In genomic region chr8:3394600-3394999, GRCm38 (mm10) we compare ENCODE assay signal across 8 mouse cellular contexts. TPM values are rescaled to one million over a fixed set of nuclear protein-coding genes. Genes with fewer than 3 reads are reported as not detected.
A peak's percentile ranks its signal among the peaks of the same experiment; 100 is the strongest.
DNase-seq lines count a peak whose midpoint lies in the region; ATAC-seq and TF ChIP-seq lines count a peak whose summit lies in the region.

No protein-coding gene starts in this region.

- peak overlapping the region; percentile 29 for H3K4me2 ChIP-seq in neural tube, embryonic 11.5 days (ENCODE audit: low read depth)
- peak overlapping the region; percentile 13 for H3K4me2 ChIP-seq in forebrain, postnatal 0 days (ENCODE audit: low read depth)

- no peak overlapping the region for H3K27ac ChIP-seq in neural tube, embryonic 11.5 days (ENCODE audit: low read depth, low read length)
- H3K27ac ChIP-seq in forebrain, postnatal 0 days (ENCODE audit: low read depth, low read length): no peak overlapping the region

- H3K9ac ChIP-seq in neural tube, embryonic 11.5 days (ENCODE audit: low read length): no peak overlapping the region; the same call in none of the 2 replicates
- no peak overlapping the region for H3K9ac ChIP-seq in forebrain, postnatal 0 days

- peak; percentile 21 for DNase-seq in neural tube, embryonic 11.5 days (ENCODE audit: low spot score)
- DNase-seq in neural tube, embryonic 10.5 days (ENCODE audit: extremely low spot score, low spot score): no peak
- DNase-seq in forebrain, postnatal 0 days: peak; percentile 38
- peak; percentile 56 to 67 for DNase-seq in kidney, postnatal 36 days
- DNase-seq in testis, postnatal 14 days (ENCODE audit: low spot score): peak; percentile 79
- DNase-seq in thymus, postnatal 0 days (ENCODE audit: low spot score): no peak
- DNase-seq in heart, postnatal 4 days: no peak
- DNase-seq in urinary bladder, postnatal 25 days (ENCODE audit: low spot score): no peak

- peaks cover 13% of the 10 kb centered on the region for H3K4me1 ChIP-seq in neural tube, embryonic 11.5 days (ENCODE audit: control insufficient read depth, insufficient read depth, low read length)
- H3K4me1 ChIP-seq in forebrain, postnatal 0 days (ENCODE audit: insufficient read depth): peaks cover 15% of the 10 kb centered on the region; the same call in 1 of the 2 replicates

- H3K27me3 ChIP-seq in neural tube, embryonic 11.5 days (ENCODE audit: control insufficient read depth, insufficient read depth, low read length): no peaks in the 10 kb centered on the region
- H3K27me3 ChIP-seq in forebrain, postnatal 0 days (ENCODE audit: insufficient read depth, low read length): no peaks in the 10 kb centered on the region

- 0 out of 2 replicates have a peak, but pooled peaks have one; percentile 20 for ATAC-seq in neural tube, embryonic 11.5 days (ENCODE audit: insufficient read depth, low FRiP score, low TSS enrichment)
- no peak for ATAC-seq in forebrain, postnatal 0 days

- H3K4me3 ChIP-seq in neural tube, embryonic 11.5 days (ENCODE audit: low read depth, low read length): peak overlapping the region; percentile 2; the same call in 1 of the 2 replicates
- no peak overlapping the region for H3K4me3 ChIP-seq in forebrain, postnatal 0 days (ENCODE audit: low read depth, low read length)

- TF ChIP-seq CTCF in forebrain, postnatal 0 days (IDR thresholded peaks at IDR 0.05; ENCODE audit: low read depth): no peak

- H3K36me3 ChIP-seq in neural tube, embryonic 11.5 days (ENCODE audit: control insufficient read depth, insufficient read depth, low read length): no peaks in the 10 kb centered on the region
- H3K36me3 ChIP-seq in forebrain, postnatal 0 days (ENCODE audit: insufficient read depth): peaks cover 2% of the 10 kb centered on the region; the same call in 1 of the 2 replicates

- 8% methylated on average over 6 of the region's 6 CpGs for WGBS in neural tube, embryonic 11.5 days
- 8% methylated on average over 6 of the region's 6 CpGs for WGBS in forebrain, postnatal 0 days

- no peaks in the 10 kb centered on the region for H3K9me3 ChIP-seq in neural tube, embryonic 11.5 days (ENCODE audit: control insufficient read depth, low read length)
- no peaks in the 10 kb centered on the region for H3K9me3 ChIP-seq in forebrain, postnatal 0 days (ENCODE audit: low read length)

RNA-seq across cellular contexts. Expression of gene Arhgef18, which starts 1.8 kb away (rescaled TPM):
- polyA plus RNA-seq in neural tube, embryonic 11.5 days (2014; fragmentation: Nextera tagmentation; extraction: Ambion mirVana): 9.0 and 10.8 TPM in 2 replicates
- 39.4 and 41.6 TPM in 2 replicates for total RNA-seq in forebrain, postnatal 0 days (2014; rRNA removed)
- 4.5 and 6.8 TPM in 2 replicates for polyA plus RNA-seq in forebrain, postnatal 0 days (2015; fragmentation: Nextera tagmentation; extraction: Ambion mirVana)
- 7.3 and 9.2 TPM in 2 replicates for polyA plus RNA-seq in thymus, postnatal 0 days (2015; fragmentation: Nextera tagmentation; extraction: Ambion mirVana)
- total RNA-seq in heart, postnatal 4 days (2021): 10 to 100 TPM; 17.3 to 19.8 TPM

RNA-seq across cellular contexts. Expression of gene A430078G23Rik, which starts 41.4 kb away (rescaled TPM):
- not detected in 2 replicates for polyA plus RNA-seq in neural tube, embryonic 11.5 days (2014; fragmentation: Nextera tagmentation; extraction: Ambion mirVana)
- total RNA-seq in forebrain, postnatal 0 days (2014; rRNA removed): 0.08 TPM in 1 of 2 replicates, not detected in the other
- polyA plus RNA-seq in forebrain, postnatal 0 days (2015; fragmentation: Nextera tagmentation; extraction: Ambion mirVana): not detected in 2 replicates
- 15.1 and 22.3 TPM in 2 replicates for polyA plus RNA-seq in thymus, postnatal 0 days (2015; fragmentation: Nextera tagmentation; extraction: Ambion mirVana)
- total RNA-seq in heart, postnatal 4 days (2021): under 1 TPM; 0.12 to 0.25 TPM

Comparison
In these comparisons a context has a peak if more than half of its experiments do, and no peak if none do; other contexts are left out.
1. DNase-seq: peak in neural tube, embryonic 11.5 days (single experiment), forebrain, postnatal 0 days (single experiment), kidney, postnatal 36 days (2 of 2) and testis, postnatal 14 days (single experiment); none in neural tube, embryonic 10.5 days (single experiment), thymus, postnatal 0 days (single experiment), heart, postnatal 4 days (single experiment) and urinary bladder, postnatal 25 days (single experiment).
2. RNA of gene A430078G23Rik, which starts 41.4 kb away (polyA plus RNA-seq): 15.1 to 22.3 TPM in thymus, postnatal 0 days; not detected in neural tube, embryonic 11.5 days and not detected in forebrain, postnatal 0 days; every median in the first group is over 10 times any median in the second.